Mouse (Mus musculus) MEL (cell line): ENCODE results near the gene Gys2. TPM values are rescaled to one million over a fixed set of nuclear protein-coding genes. Genes with fewer than 3 reads are reported as not detected.

Experiments used
- DNase-seq: peaks from one replicate; pipeline ENCODE4 v3.0.0; 2011; ENCODE audit warnings: low read depth, low spot score
- H3K27ac ChIP-seq: 2 replicates; pipeline ENCODE4 v1.5.1; 2012; ENCODE audit warnings: low read depth, mild to moderate bottlenecking, control low read depth, low read length, moderate library complexity; ENCODE audit not compliant: control insufficient read depth
- H3K27me3 ChIP-seq, 2 experiments: fragments of 150-350 bp in 1 of 2; sonication (generic) in 1 of 2; 2 replicates each; pipeline ENCODE4 v1.6.1; 2012; ENCODE audit warnings: low read length in 2 of 2, mild to moderate bottlenecking in 2 of 2, improper control_type of control experiment in 1 of 2, moderate library complexity in 1 of 2; ENCODE audit not compliant: insufficient read depth in 2 of 2, control insufficient read depth in 1 of 2
- H3K36me3 ChIP-seq, 2 experiments: 2 replicates each; pipeline ENCODE4 v1.6.1; 2012 to 2014; ENCODE audit warnings: low read length in 2 of 2, improper control_type of control experiment in 1 of 2, inconsistent platforms in 1 of 2, mild to moderate bottlenecking in 1 of 2; ENCODE audit not compliant: insufficient read depth in 2 of 2, control insufficient read depth in 1 of 2
- H3K4me1 ChIP-seq, 2 experiments: fragments of 150-350 bp in 1 of 2; sonication (generic) in 1 of 2; 2 replicates each; pipeline ENCODE4 v1.6.1; 2012; ENCODE audit warnings: low read length in 2 of 2, improper control_type of control experiment in 1 of 2, mild to moderate bottlenecking in 1 of 2; ENCODE audit not compliant: insufficient read depth in 2 of 2, control insufficient read depth in 1 of 2
- H3K4me3 ChIP-seq, 2 experiments: fragments of 150-350 bp in 1 of 2; sonication (generic) in 1 of 2; 2 replicates each; pipeline ENCODE4 v1.5.1; 2012; ENCODE audit warnings: low read depth in 2 of 2, low read length in 2 of 2, mild to moderate bottlenecking in 2 of 2, moderate library complexity in 2 of 2, control low read depth in 1 of 2, improper control_type of control experiment in 1 of 2; ENCODE audit not compliant: control insufficient read depth in 1 of 2, insufficient read depth in 1 of 2
- H3K79me2 ChIP-seq: 2 replicates; pipeline ENCODE4 v1.6.1; 2012; ENCODE audit warnings: mild to moderate bottlenecking, low read length, moderate library complexity; ENCODE audit not compliant: control insufficient read depth, poor library complexity, insufficient read depth
- H3K9ac ChIP-seq: 2 replicates; pipeline ENCODE4 v1.6.1; 2012; ENCODE audit warnings: low read depth, mild to moderate bottlenecking, control low read depth, low read length, moderate library complexity; ENCODE audit not compliant: control insufficient read depth, poor library complexity, severe bottlenecking
- H3K9me3 ChIP-seq: fragments of 150-350 bp; sonication (generic); replicated peaks from 2 replicates; pipeline ENCODE4 v1.6.1; 2012; ENCODE audit warnings: mild to moderate bottlenecking, low read length, improper control_type of control experiment, moderate library complexity; ENCODE audit not compliant: insufficient read depth
- CHD1 ChIP-seq: IDR thresholded peaks from 2 replicates; pipeline ENCODE4 v1.6.1; 2012; ENCODE audit warnings: low read depth, mild to moderate bottlenecking, inconsistent platforms, low read length, improper control_type of control experiment
- CHD2 ChIP-seq: IDR thresholded peaks from 2 replicates; pipeline ENCODE4 v1.6.1; 2011; ENCODE audit warnings: low read length, improper control_type of control experiment
- ELF1 ChIP-seq: IDR thresholded peaks from 2 replicates; pipeline ENCODE4 v1.6.1; 2014; ENCODE audit warnings: low read depth, mild to moderate bottlenecking, inconsistent platforms, low read length, improper control_type of control experiment, moderate library complexity
- EP300 ChIP-seq, 2 experiments: IDR thresholded peaks; 2 replicates each; pipeline ENCODE4 v1.6.1; 2011; ENCODE audit warnings: improper control_type of control experiment in 2 of 2, low read length in 2 of 2, low read depth in 1 of 2, mild to moderate bottlenecking in 1 of 2
- GABPA ChIP-seq: IDR thresholded peaks from 2 replicates; pipeline ENCODE4 v1.6.1; 2012; ENCODE audit warnings: low read depth, mild to moderate bottlenecking, inconsistent platforms, low read length, improper control_type of control experiment, moderate library complexity
- GATA1 ChIP-seq: IDR thresholded peaks from 2 replicates; pipeline ENCODE4 v1.6.1; 2011; ENCODE audit warnings: low read depth, low read length, improper control_type of control experiment
- JUND ChIP-seq: IDR thresholded peaks from 2 replicates; pipeline ENCODE4 v1.6.1; 2011; ENCODE audit warnings: low read depth, mild to moderate bottlenecking, improper control_type of control experiment, low read length
- MAFK ChIP-seq: IDR thresholded peaks from 2 replicates; pipeline ENCODE4 v1.6.1; 2011; ENCODE audit warnings: low read depth, mild to moderate bottlenecking, low read length, improper control_type of control experiment, borderline replicate concordance
- MEF2A ChIP-seq: IDR thresholded peaks from 2 replicates; pipeline ENCODE4 v1.6.1; 2014; ENCODE audit warnings: low read depth, mild to moderate bottlenecking, inconsistent platforms, low read length, improper control_type of control experiment; ENCODE audit not compliant: poor library complexity, insufficient replicate concordance, severe bottlenecking; ENCODE audit errors: extremely low read depth
- MXI1 ChIP-seq: IDR thresholded peaks from 2 replicates; pipeline ENCODE4 v1.6.1; 2011; ENCODE audit warnings: mild to moderate bottlenecking, low read depth, low read length, improper control_type of control experiment
- MYB ChIP-seq: IDR thresholded peaks from 2 replicates; pipeline ENCODE4 v1.6.1; 2011; ENCODE audit warnings: mild to moderate bottlenecking, low read depth, low read length, improper control_type of control experiment
- MYC ChIP-seq: IDR thresholded peaks from 2 replicates; pipeline ENCODE4 v1.6.1; 2011; ENCODE audit warnings: low read depth, mild to moderate bottlenecking, low read length, improper control_type of control experiment, moderate library complexity
- NELFE ChIP-seq: IDR thresholded peaks from 2 replicates; pipeline ENCODE4 v1.6.1; 2011; ENCODE audit warnings: low read depth, low read length, improper control_type of control experiment
- POLR2A ChIP-seq, 2 experiments: IDR thresholded peaks; 2 replicates each; pipeline ENCODE4 v1.6.1; 2011 to 2012; ENCODE audit warnings: low read length in 2 of 2, mild to moderate bottlenecking in 2 of 2, control low read depth in 1 of 2, improper control_type of control experiment in 1 of 2, low read depth in 1 of 2, moderate library complexity in 1 of 2; ENCODE audit not compliant: control insufficient read depth in 1 of 2, insufficient read depth in 1 of 2, poor library complexity in 1 of 2
- POLR2AphosphoS2 ChIP-seq: IDR thresholded peaks from 2 replicates; pipeline ENCODE4 v1.6.1; 2011; ENCODE audit warnings: low read length, improper control_type of control experiment
- POLR2AphosphoS5 ChIP-seq: IDR thresholded peaks from 2 replicates; pipeline ENCODE4 v1.6.1; 2012; ENCODE audit warnings: low read depth, borderline replicate concordance, mild to moderate bottlenecking, inconsistent platforms, low read length, moderate library complexity, mixed read lengths
- RCOR1 ChIP-seq: IDR thresholded peaks from 2 replicates; pipeline ENCODE4 v1.6.1; 2012; ENCODE audit warnings: low read depth, mild to moderate bottlenecking, inconsistent platforms, low read length, improper control_type of control experiment
- SMC3 ChIP-seq: IDR thresholded peaks from 2 replicates; pipeline ENCODE4 v1.6.1; 2011; ENCODE audit warnings: low read depth, low read length, improper control_type of control experiment
- TAL1 ChIP-seq: IDR thresholded peaks from 2 replicates; pipeline ENCODE4 v1.6.1; 2012; ENCODE audit warnings: mild to moderate bottlenecking, inconsistent platforms, low read length, moderate library complexity, mixed read lengths
- TBP ChIP-seq: IDR thresholded peaks from 2 replicates; pipeline ENCODE4 v1.8.0; 2011; ENCODE audit warnings: low read depth, low read length, improper control_type of control experiment
- TCF12 ChIP-seq: IDR thresholded peaks from 2 replicates; pipeline ENCODE4 v1.6.1; 2014; ENCODE audit warnings: low read depth, mild to moderate bottlenecking, inconsistent platforms, low read length, improper control_type of control experiment, moderate library complexity
- UBTF ChIP-seq: IDR thresholded peaks from 2 replicates; pipeline ENCODE4 v1.6.1; 2012; ENCODE audit warnings: low read depth, mild to moderate bottlenecking, inconsistent platforms, low read length, improper control_type of control experiment, moderate library complexity, borderline replicate concordance; ENCODE audit not compliant: insufficient read depth
- USF1 ChIP-seq: IDR thresholded peaks from 2 replicates; pipeline ENCODE4 v1.6.1; 2014; ENCODE audit warnings: low read depth, mild to moderate bottlenecking, inconsistent platforms, low read length, improper control_type of control experiment, moderate library complexity
- USF2 ChIP-seq, 2 experiments: IDR thresholded peaks; 2 replicates each; pipeline ENCODE4 v1.6.1; 2011 to 2012; ENCODE audit warnings: improper control_type of control experiment in 2 of 2, low read length in 2 of 2, borderline replicate concordance in 1 of 2, inconsistent platforms in 1 of 2, low read depth in 1 of 2, mild to moderate bottlenecking in 1 of 2; ENCODE audit not compliant: insufficient read depth in 1 of 2
- ZKSCAN1 ChIP-seq: IDR thresholded peaks from 2 replicates; pipeline ENCODE4 v1.6.1; 2012; ENCODE audit warnings: low read depth, mild to moderate bottlenecking, inconsistent platforms, low read length, improper control_type of control experiment, moderate library complexity
- polyA plus RNA-seq, 2 experiments: library from polyadenylated mRNA; stranded (reverse) in 1 of 2; unstranded in 1 of 2; fragments of >175 nt in 1 of 2; fragments of >200 nt in 1 of 2; gene quantifications; 2 replicates each; pipeline versions ENCODE4 v1.2.1 to v1.2.4; 2012; ENCODE audit warnings: low replicate concordance in 2 of 2, low read depth in 1 of 2; ENCODE audit not compliant: insufficient read length in 2 of 2, insufficient read depth in 1 of 2, missing spikeins in 1 of 2
- total RNA-seq: library from RNA; depleted of rRNA; stranded (reverse); fragments of 300-350 nt; gene quantifications from 2 replicates; pipeline ENCODE4 v1.2.3, GENCODE M21; 2012; rRNA removed

Gys2 gene
- not detected in 2 replicates for total RNA-seq
- polyA plus RNA-seq = not detected

GRCm38 (mm10) chr6:142472801-142473203 lies at the start of gene Gys2:
Gys2 (minus strand) TSS chr6:142473109.
- DNase-seq = no peak
- no peak for TF ChIP-seq MEF2A
- no peak for TF ChIP-seq EP300 (IDR thresholded peaks at IDR 0.05; ENCODE audit: low read depth in 1 of 2, low read length in 2 of 2)
- no peak for TF ChIP-seq POLR2AphosphoS2
- TF ChIP-seq SMC3 = no peak
- TF ChIP-seq MYC = no peak
- no peak for TF ChIP-seq GATA1
- TF ChIP-seq POLR2A (IDR thresholded peaks at IDR 0.05; ENCODE audit: control insufficient read depth in 1 of 2, insufficient read depth in 1 of 2, low read depth in 1 of 2, low read length in 2 of 2, poor library complexity in 1 of 2) = no peak
- TF ChIP-seq MXI1 = no peak
- no peak for TF ChIP-seq TCF12
- TF ChIP-seq MYB = no peak
- TF ChIP-seq CHD1 = no peak
- no peak for TF ChIP-seq NELFE
- TF ChIP-seq JUND = no peak
- no peak for TF ChIP-seq USF1
- TF ChIP-seq USF2 (IDR thresholded peaks at IDR 0.05; ENCODE audit: borderline replicate concordance in 1 of 2, insufficient read depth in 1 of 2, low read depth in 1 of 2, low read length in 2 of 2) = no peak
- no peak for TF ChIP-seq TAL1
- TF ChIP-seq TBP = no peak
- TF ChIP-seq, all 39 proteins: peak for 0
- no peaks in the 10 kb centered on the region for H3K79me2 ChIP-seq
- H3K27ac ChIP-seq = no peak within 1 kb of the TSS
- no peaks in the 10 kb centered on the region for H3K4me1 ChIP-seq
- no peak within 1 kb of the TSS for H3K9ac ChIP-seq
- no peaks in the 10 kb centered on the region for H3K9me3 ChIP-seq
- H3K4me3 ChIP-seq = no peak within 1 kb of the TSS
- H3K27me3 ChIP-seq = no peaks in the 10 kb centered on the region
- no peaks in the 10 kb centered on the region for H3K36me3 ChIP-seq

DNA sequence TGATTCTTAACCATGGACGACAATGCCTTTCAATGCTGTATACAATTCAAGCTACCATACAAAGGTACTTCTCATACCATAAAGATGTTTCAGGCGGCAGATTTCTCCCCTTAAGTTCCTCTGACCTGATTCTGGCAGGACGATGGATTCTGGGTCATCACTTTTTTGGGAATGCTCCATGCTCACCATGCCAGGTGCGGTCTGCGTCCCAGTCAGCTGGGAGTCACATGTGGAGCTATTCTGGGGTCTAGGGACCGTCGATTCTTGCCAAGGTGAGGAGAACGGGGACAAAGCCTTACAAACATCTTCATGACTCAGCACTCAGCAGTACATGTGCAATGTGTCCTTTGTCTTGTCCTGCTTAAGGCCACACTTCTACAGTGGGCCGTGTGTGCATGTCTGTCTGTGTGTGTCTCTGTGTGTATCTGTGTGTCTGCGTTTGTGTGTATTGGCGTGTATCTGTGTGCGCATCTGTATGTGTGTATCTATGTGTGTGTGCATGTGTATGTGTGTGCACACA lies 48.7 kb upstream of the Gys2 start:
- no peak overlapping the region for H3K27ac ChIP-seq
- no peak overlapping the region for H3K9ac ChIP-seq
- H3K79me2 ChIP-seq = no peaks in the 10 kb centered on the region
- H3K9me3 ChIP-seq = no peaks in the 10 kb centered on the region
- no peak for DNase-seq
- H3K27me3 ChIP-seq = no peaks in the 10 kb centered on the region
- no peak overlapping the region for H3K4me3 ChIP-seq
- no peaks in the 10 kb centered on the region for H3K4me1 ChIP-seq
- no peaks in the 10 kb centered on the region for H3K36me3 ChIP-seq
- no peak for TF ChIP-seq POLR2A (IDR thresholded peaks at IDR 0.05; ENCODE audit: control insufficient read depth in 1 of 2, insufficient read depth in 1 of 2, low read depth in 1 of 2, low read length in 2 of 2, poor library complexity in 1 of 2)
- TF ChIP-seq TBP = no peak
- TF ChIP-seq ZKSCAN1 = no peak
- no peak for TF ChIP-seq SMC3
- TF ChIP-seq POLR2AphosphoS5 = no peak
- TF ChIP-seq UBTF = no peak
- no peak for TF ChIP-seq GABPA
- TF ChIP-seq USF2 (IDR thresholded peaks at IDR 0.05; ENCODE audit: borderline replicate concordance in 1 of 2, insufficient read depth in 1 of 2, low read depth in 1 of 2, low read length in 2 of 2) = no peak
- TF ChIP-seq MYB = no peak
- TF ChIP-seq MXI1 = no peak
- no peak for TF ChIP-seq CHD2
- TF ChIP-seq MEF2A = no peak
- TF ChIP-seq MAFK = no peak
- no peak for TF ChIP-seq RCOR1
- no peak for TF ChIP-seq CHD1
- no peak for TF ChIP-seq TCF12
- TF ChIP-seq ELF1 = no peak
